Mouse (Mus musculus) small intestine, adult 2 months (tissue): ENCODE data around the gene Pibf1. TPM values are rescaled to one million over a fixed set of nuclear protein-coding genes. Genes with fewer than 3 reads are reported as not detected.
A peak's percentile ranks its signal among the peaks of the same experiment; 100 is the strongest.

Experiments used
- H3K27ac ChIP-seq: fragments of 200-500 bp; 2 replicates; pipeline ENCODE4 v1.5.1; 2012; ENCODE audit warnings: low read depth, low read length, control low read depth, inconsistent platforms; ENCODE audit not compliant: insufficient read depth
- H3K27me3 ChIP-seq: fragments of 200-500 bp; 2 replicates; pipeline ENCODE4 v1.6.1; 2012; ENCODE audit warnings: mild to moderate bottlenecking, moderate library complexity, low read length, inconsistent platforms; ENCODE audit not compliant: control insufficient read depth, insufficient read depth
- H3K36me3 ChIP-seq: fragments of 200-500 bp; 2 replicates; pipeline ENCODE4 v1.6.1; 2012; ENCODE audit warnings: mild to moderate bottlenecking, low read length, control low read depth, inconsistent platforms; ENCODE audit not compliant: control insufficient read depth, insufficient read depth
- H3K4me1 ChIP-seq: fragments of 200-500 bp; 2 replicates; pipeline ENCODE4 v1.6.1; 2012; ENCODE audit warnings: low read length, inconsistent platforms, mixed read lengths; ENCODE audit not compliant: control insufficient read depth, insufficient read depth, insufficient read length
- H3K4me3 ChIP-seq: fragments of 200-500 bp; 2 replicates; pipeline ENCODE4 v1.5.1; 2012; ENCODE audit warnings: low read depth, mild to moderate bottlenecking, control low read depth, inconsistent platforms, low read length, moderate library complexity
- CTCF ChIP-seq: fragments of 200-500 bp; IDR thresholded peaks from 2 replicates; pipeline ENCODE4 v1.5.1; 2012; ENCODE audit warnings: low read depth, mild to moderate bottlenecking, control low read depth, inconsistent platforms, low read length, moderate library complexity, mixed read lengths; ENCODE audit not compliant: insufficient replicate concordance, insufficient read length; ENCODE audit errors: extremely low read depth
- POLR2A ChIP-seq: fragments of 200-500 bp; IDR thresholded peaks from 2 replicates; pipeline ENCODE4 v1.6.1; 2012; ENCODE audit warnings: low read depth, mild to moderate bottlenecking, control low read depth, inconsistent platforms, low read length, moderate library complexity
- WGBS: fragments of 180-500 bp; shearing (Covaris S2); methylation state at CpG from one replicate; pipeline ENCODE4 v1.1.7; 2018; 5-methylcytosine and 5-hydroxymethylcytosine counted together
- polyA plus RNA-seq: library from polyadenylated mRNA; depleted of rRNA; stranded (reverse); fragments of >200 nt; gene quantifications from 2 replicates; pipeline ENCODE4 v1.2.3, GENCODE M21; 2012

The Pibf1 gene
- polyA plus RNA-seq, 1 experiment, result 0.65 TPM

GRCm38 (mm10) chr14:99176559-99176958, 77.3 kb downstream of the Pibf1 start:
- Histone ChIP-seq H3K27me3 (no peaks in the 10 kb centered on the region), H3K27ac (no peak overlapping the region), H3K4me1 (no peaks in the 10 kb centered on the region), H3K36me3 (peaks cover 4% of the 10 kb centered on the region; the same call in 1 of the 2 replicates), H3K4me3 (no peak overlapping the region)
- 24% methylated on average over 9 of the region's 9 CpGs for WGBS
- TF ChIP-seq POLR2A, result no peak
- TF ChIP-seq CTCF, result no peak

GRCm38 (mm10) chr14:99190153-99190790, 91.0 kb downstream of the Pibf1 start:
- Histone ChIP-seq H3K4me1 (no peaks in the 10 kb centered on the region), H3K27ac (no peak overlapping the region), H3K36me3 (no peaks in the 10 kb centered on the region), H3K27me3 (no peaks in the 10 kb centered on the region), H3K4me3 (no peak overlapping the region)
- no peak for TF ChIP-seq POLR2A
- no peak for TF ChIP-seq CTCF
- WGBS, result 92% methylated on average over 5 of the region's 5 CpGs

GRCm38 (mm10) chr14:99205865-99206264, 106.6 kb downstream of the Pibf1 start:
- H3K4me1 ChIP-seq, result no peaks in the 10 kb centered on the region
- H3K4me3 ChIP-seq, result no peak overlapping the region
- no peak for TF ChIP-seq CTCF
- TF ChIP-seq POLR2A, result no peak
- no peaks in the 10 kb centered on the region for H3K27me3 ChIP-seq
- WGBS, result 56% methylated on average over 2 of the region's 2 CpGs
- no peaks in the 10 kb centered on the region; the same call in 1 of the 2 replicates for H3K36me3 ChIP-seq
- peak overlapping the region; percentile 65; the same call in 1 of the 2 replicates for H3K27ac ChIP-seq

- WGBS, result 41% methylated on average over 5 of the region's 5 CpGs
- H3K27ac ChIP-seq, result no peak overlapping the region; the same call in 1 of the 2 replicates
Measured at GRCm38 (mm10) chr14:99206591-99206990, 107.4 kb downstream of the Pibf1 start.

GRCm38 (mm10) chr14:99210431-99210830, 111.2 kb downstream of the Pibf1 start:
- Histone ChIP-seq H3K4me1 (no peaks in the 10 kb centered on the region), H3K36me3 (no peaks in the 10 kb centered on the region), H3K27ac (no peak overlapping the region), H3K4me3 (no peak overlapping the region), H3K27me3 (no peaks in the 10 kb centered on the region)
- no peak for TF ChIP-seq CTCF
- no peak for TF ChIP-seq POLR2A
- WGBS, result 90% methylated on average over 5 of the region's 5 CpGs

More at GRCm38 (mm10) chr14:99206591-99206990, 107.4 kb downstream of the Pibf1 start:
- Histone ChIP-seq H3K36me3 (no peaks in the 10 kb centered on the region; the same call in 1 of the 2 replicates), H3K4me1 (no peaks in the 10 kb centered on the region), H3K27me3 (no peaks in the 10 kb centered on the region), H3K4me3 (no peak overlapping the region)
- TF ChIP-seq CTCF, result no peak
- no peak for TF ChIP-seq POLR2A

GRCm38 (mm10) chr14:99218396-99219012, 119.3 kb downstream of the Pibf1 start:
- H3K27ac ChIP-seq, result peak overlapping the region; percentile 96
- TF ChIP-seq POLR2A (no peak), CTCF (no peak)

GRCm38 (mm10) chr14:99219757-99220171, 120.5 kb downstream of the Pibf1 start:
- H3K27ac ChIP-seq, result peak overlapping the region; percentile 38

More at GRCm38 (mm10) chr14:99218396-99219012, 119.3 kb downstream of the Pibf1 start:
- Histone ChIP-seq H3K27me3 (no peaks in the 10 kb centered on the region), H3K4me3 (no peak overlapping the region), H3K36me3 (peaks cover 4% of the 10 kb centered on the region; the same call in 1 of the 2 replicates), H3K4me1 (peaks cover 7% of the 10 kb centered on the region; the same call in 1 of the 2 replicates)
- WGBS, result 31% methylated on average over 7 of the region's 7 CpGs

More at GRCm38 (mm10) chr14:99219757-99220171, 120.5 kb downstream of the Pibf1 start:
- TF ChIP-seq CTCF, result no peak
- TF ChIP-seq POLR2A, result no peak
- H3K27me3 ChIP-seq, result no peaks in the 10 kb centered on the region
- peaks cover 7% of the 10 kb centered on the region; the same call in 1 of the 2 replicates for H3K4me1 ChIP-seq
- H3K4me3 ChIP-seq, result no peak overlapping the region
- peaks cover 4% of the 10 kb centered on the region; the same call in 1 of the 2 replicates for H3K36me3 ChIP-seq
- WGBS, result 26% methylated on average over 9 of the region's 9 CpGs
